Mouse (Mus musculus): Measurements from ENCODE around the gene Lrit3. TPM values are rescaled to one million over a fixed set of nuclear protein-coding genes. Genes with fewer than 3 reads are reported as not detected.

Gene Lrit3
- total RNA-seq (2014; rRNA removed) (not detected in 2 replicates), polyA plus RNA-seq (2012; rRNA removed) (not detected in 2 replicates)

DNA sequence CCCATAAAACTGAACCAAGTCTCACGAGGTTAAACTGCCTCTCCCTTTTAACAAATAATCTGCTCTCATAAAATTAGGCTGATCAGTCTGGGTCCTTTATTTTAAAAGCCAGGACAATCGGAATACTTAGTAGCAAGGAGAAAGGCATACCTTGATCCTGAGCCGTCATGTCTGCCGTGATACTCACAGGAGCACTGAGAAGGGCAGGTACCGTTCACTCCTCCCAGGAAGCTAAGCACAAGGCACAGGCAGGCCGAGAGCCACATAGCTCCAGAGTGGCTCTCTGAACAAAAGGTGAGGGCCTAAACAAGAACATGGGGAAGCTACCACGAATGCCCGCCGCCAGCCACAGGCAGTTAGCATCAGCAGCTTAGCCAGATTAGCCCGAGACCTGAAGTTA, at the start of gene Lrit3:
Gene Lrit3, minus strand, starts transcription at position 266 of the 400 bp plus-strand sequence.
- H3K36me3 ChIP-seq (ENCODE audit: control insufficient read depth, insufficient read depth, low read length), result no peaks in the 10 kb centered on the region
- TF ChIP-seq POLR2A (IDR thresholded peaks at IDR 0.05; ENCODE audit: extremely low read depth, insufficient read depth, low read length) (no peak), CTCF (IDR thresholded peaks at IDR 0.05; ENCODE audit: low read depth, low read length) (no peak)
- no peaks in the 10 kb centered on the region for H3K4me1 ChIP-seq (ENCODE audit: control insufficient read depth, insufficient read depth, low read length)
- 80% methylated on average over 10 of the region's 10 CpGs for WGBS
- DNase-seq (ENCODE audit: extremely low read depth, low read depth, low spot score), result no peak
- no peaks in the 10 kb centered on the region for H3K79me2 ChIP-seq (ENCODE audit: control insufficient read depth, insufficient read depth, low read length)
- H3K27me3 ChIP-seq (ENCODE audit: control insufficient read depth, insufficient read depth, low read length), result no peaks in the 10 kb centered on the region
- no peak within 1 kb of the TSS for H3K9ac ChIP-seq (ENCODE audit: low read depth, low read length)
- H3K4me3 ChIP-seq (ENCODE audit: insufficient read depth, low read depth, low read length), result no peak within 1 kb of the TSS
- H3K27ac ChIP-seq (replicated peaks; ENCODE audit: insufficient read depth, low read depth, low read length), result no peak within 1 kb of the TSS

DNA sequence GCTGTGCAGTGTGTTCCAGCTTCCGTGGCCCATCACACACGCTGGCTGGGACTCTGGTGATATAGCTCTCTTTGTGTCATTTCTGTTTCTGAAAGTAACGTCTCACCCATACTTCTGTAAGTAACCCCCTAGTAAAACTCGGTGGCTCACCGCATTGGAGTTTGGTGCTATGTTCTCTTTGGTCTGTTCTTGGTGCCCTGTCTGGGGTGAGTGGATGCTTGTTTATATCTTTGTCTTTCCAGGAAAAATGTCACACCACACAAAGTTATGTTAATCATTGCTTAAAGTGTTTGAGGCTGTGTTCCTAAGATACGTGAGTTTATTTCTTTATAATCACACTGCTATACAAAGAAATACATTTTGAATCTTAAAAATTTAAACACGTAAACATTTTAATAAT, 43.0 kb upstream of the Lrit3 start:
- peaks cover 8% of the 10 kb centered on the region for H3K4me1 ChIP-seq (ENCODE audit: control insufficient read depth, insufficient read depth, low read length)
- TF ChIP-seq POLR2A (IDR thresholded peaks at IDR 0.05; ENCODE audit: extremely low read depth, insufficient read depth, low read length) (no peak), CTCF (IDR thresholded peaks at IDR 0.05; ENCODE audit: low read depth, low read length) (no peak)
- peak overlapping the region; percentile 53 for H3K27ac ChIP-seq (replicated peaks; ENCODE audit: insufficient read depth, low read depth, low read length)
- DNase-seq (ENCODE audit: extremely low read depth, low read depth, low spot score), result peak; percentile 64
- H3K79me2 ChIP-seq (ENCODE audit: control insufficient read depth, insufficient read depth, low read length), result peaks cover 10% of the 10 kb centered on the region
- 30% methylated on average over 7 of the region's 7 CpGs for WGBS
- peak overlapping the region; percentile 12; the same call in 1 of the 2 replicates for H3K9ac ChIP-seq (ENCODE audit: low read depth, low read length)
- no peaks in the 10 kb centered on the region for H3K27me3 ChIP-seq (ENCODE audit: control insufficient read depth, insufficient read depth, low read length)
- peaks cover 15% of the 10 kb centered on the region; the same call in 1 of the 2 replicates for H3K36me3 ChIP-seq (ENCODE audit: control insufficient read depth, insufficient read depth, low read length)
- H3K4me3 ChIP-seq (ENCODE audit: insufficient read depth, low read depth, low read length), result 0 out of 2 replicates have a peak overlapping the region, but pooled peaks have one; percentile 1

DNA sequence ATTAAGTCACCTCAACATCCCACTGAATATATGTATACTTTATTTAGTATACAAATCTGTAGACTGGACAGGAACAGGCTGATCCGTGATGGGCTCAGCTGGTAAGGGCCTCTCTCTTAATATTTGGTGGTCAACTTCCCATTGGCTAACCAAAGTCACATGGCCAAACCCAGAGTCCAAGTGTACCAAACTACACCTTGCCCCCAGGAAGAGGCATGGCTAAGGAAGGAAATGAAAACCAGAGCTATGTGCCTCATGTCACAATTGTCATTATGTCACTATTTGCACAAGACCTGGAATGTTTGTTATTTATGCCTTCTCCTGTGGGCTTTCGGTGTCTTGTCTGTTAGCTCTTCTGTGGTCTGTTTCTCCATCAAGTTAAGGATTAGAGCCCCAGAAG, 42.0 kb upstream of the Lrit3 start:
- peaks cover 8% of the 10 kb centered on the region for H3K4me1 ChIP-seq (ENCODE audit: control insufficient read depth, insufficient read depth, low read length)
- H3K27ac ChIP-seq (replicated peaks; ENCODE audit: insufficient read depth, low read depth, low read length), result peak overlapping the region; percentile 53
- 19% methylated on average over 2 of the region's 2 CpGs for WGBS
- H3K4me3 ChIP-seq (ENCODE audit: insufficient read depth, low read depth, low read length), result no peak overlapping the region; the same call in 1 of the 2 replicates
- H3K27me3 ChIP-seq (ENCODE audit: control insufficient read depth, insufficient read depth, low read length), result no peaks in the 10 kb centered on the region
- TF ChIP-seq POLR2A (IDR thresholded peaks at IDR 0.05; ENCODE audit: extremely low read depth, insufficient read depth, low read length) (no peak), CTCF (IDR thresholded peaks at IDR 0.05; ENCODE audit: low read depth, low read length) (no peak)
- H3K36me3 ChIP-seq (ENCODE audit: control insufficient read depth, insufficient read depth, low read length), result peaks cover 10% of the 10 kb centered on the region; the same call in 1 of the 2 replicates
- H3K9ac ChIP-seq (ENCODE audit: low read depth, low read length), result peak overlapping the region; percentile 36; the same call in 1 of the 2 replicates
- peaks cover 14% of the 10 kb centered on the region for H3K79me2 ChIP-seq (ENCODE audit: control insufficient read depth, insufficient read depth, low read length)
- DNase-seq (ENCODE audit: extremely low read depth, low read depth, low spot score), result peak; percentile 36

DNA sequence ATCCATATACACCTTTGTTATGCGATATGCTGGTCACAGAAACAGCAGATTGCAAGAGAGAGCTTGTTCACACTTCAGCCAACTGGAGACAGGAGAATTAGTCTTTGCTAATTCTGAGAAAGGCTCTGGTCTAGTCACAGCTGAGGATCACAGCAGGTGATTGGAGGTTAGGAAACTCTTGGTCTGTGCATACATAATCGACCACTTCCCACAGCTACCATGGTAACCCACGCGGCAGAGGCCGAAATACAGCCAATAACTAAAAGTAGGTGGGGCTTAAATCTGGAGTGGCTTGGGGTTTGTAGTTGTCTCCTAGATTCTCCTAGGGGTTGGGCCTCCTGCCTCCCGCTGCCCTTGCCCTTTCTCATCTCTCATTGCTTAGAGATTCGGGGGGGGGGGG, 34.2 kb upstream of the Lrit3 start:
- peak overlapping the region; percentile 85 for H3K4me3 ChIP-seq (ENCODE audit: insufficient read depth, low read depth, low read length)

DNA sequence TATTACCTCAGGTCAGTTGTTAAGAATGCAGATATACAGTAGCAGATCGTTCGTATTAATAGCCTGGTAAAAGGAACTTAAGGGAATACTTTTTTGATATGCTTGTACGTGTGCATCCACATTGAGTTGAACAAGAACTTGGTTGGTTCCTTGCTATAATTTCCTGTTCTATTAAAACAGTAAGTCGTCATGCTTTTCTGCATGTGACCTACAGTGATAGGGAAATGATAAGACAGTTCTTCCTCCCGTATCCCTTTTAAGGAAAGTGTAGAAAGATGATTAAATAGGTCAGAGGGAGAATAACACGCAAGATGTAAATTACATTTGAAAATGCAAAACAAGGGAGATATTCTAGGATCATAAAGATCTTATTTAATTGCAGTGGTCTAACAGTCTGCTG, 33.1 kb upstream of the Lrit3 start:
- Histone ChIP-seq H3K36me3 (ENCODE audit: control insufficient read depth, insufficient read depth, low read length) (peaks cover 5% of the 10 kb centered on the region; the same call in 1 of the 2 replicates), H3K4me1 (ENCODE audit: control insufficient read depth, insufficient read depth, low read length) (peaks cover 17% of the 10 kb centered on the region), H3K79me2 (ENCODE audit: control insufficient read depth, insufficient read depth, low read length) (peaks cover 26% of the 10 kb centered on the region), H3K27ac (replicated peaks; ENCODE audit: insufficient read depth, low read depth, low read length) (peak overlapping the region; percentile 66), H3K9ac (ENCODE audit: low read depth, low read length) (no peak overlapping the region), H3K27me3 (ENCODE audit: control insufficient read depth, insufficient read depth, low read length) (no peaks in the 10 kb centered on the region), H3K4me3 (ENCODE audit: insufficient read depth, low read depth, low read length) (peak overlapping the region; percentile 85)
- 13% methylated on average over 6 of the region's 6 CpGs for WGBS
- peak; percentile 71 for DNase-seq (ENCODE audit: extremely low read depth, low read depth, low spot score)
- TF ChIP-seq CTCF (IDR thresholded peaks at IDR 0.05; ENCODE audit: low read depth, low read length) (no peak), POLR2A (IDR thresholded peaks at IDR 0.05; ENCODE audit: extremely low read depth, insufficient read depth, low read length) (no peak)

More for the DNA sequence above, 34.2 kb upstream of the Lrit3 start:
- TF ChIP-seq CTCF (IDR thresholded peaks at IDR 0.05; ENCODE audit: low read depth, low read length), result no peak
- TF ChIP-seq POLR2A (IDR thresholded peaks at IDR 0.05; ENCODE audit: extremely low read depth, insufficient read depth, low read length), result no peak
- Histone ChIP-seq H3K79me2 (ENCODE audit: control insufficient read depth, insufficient read depth, low read length) (peaks cover 30% of the 10 kb centered on the region), H3K27ac (replicated peaks; ENCODE audit: insufficient read depth, low read depth, low read length) (peak overlapping the region; percentile 86), H3K4me1 (ENCODE audit: control insufficient read depth, insufficient read depth, low read length) (peaks cover 17% of the 10 kb centered on the region), H3K9ac (ENCODE audit: low read depth, low read length) (peak overlapping the region; percentile 60), H3K36me3 (ENCODE audit: control insufficient read depth, insufficient read depth, low read length) (peaks cover 5% of the 10 kb centered on the region; the same call in 1 of the 2 replicates), H3K27me3 (ENCODE audit: control insufficient read depth, insufficient read depth, low read length) (no peaks in the 10 kb centered on the region)
- 12% methylated on average over 7 of the region's 7 CpGs for WGBS
- peak; percentile 92 for DNase-seq (ENCODE audit: extremely low read depth, low read depth, low spot score)

DNA sequence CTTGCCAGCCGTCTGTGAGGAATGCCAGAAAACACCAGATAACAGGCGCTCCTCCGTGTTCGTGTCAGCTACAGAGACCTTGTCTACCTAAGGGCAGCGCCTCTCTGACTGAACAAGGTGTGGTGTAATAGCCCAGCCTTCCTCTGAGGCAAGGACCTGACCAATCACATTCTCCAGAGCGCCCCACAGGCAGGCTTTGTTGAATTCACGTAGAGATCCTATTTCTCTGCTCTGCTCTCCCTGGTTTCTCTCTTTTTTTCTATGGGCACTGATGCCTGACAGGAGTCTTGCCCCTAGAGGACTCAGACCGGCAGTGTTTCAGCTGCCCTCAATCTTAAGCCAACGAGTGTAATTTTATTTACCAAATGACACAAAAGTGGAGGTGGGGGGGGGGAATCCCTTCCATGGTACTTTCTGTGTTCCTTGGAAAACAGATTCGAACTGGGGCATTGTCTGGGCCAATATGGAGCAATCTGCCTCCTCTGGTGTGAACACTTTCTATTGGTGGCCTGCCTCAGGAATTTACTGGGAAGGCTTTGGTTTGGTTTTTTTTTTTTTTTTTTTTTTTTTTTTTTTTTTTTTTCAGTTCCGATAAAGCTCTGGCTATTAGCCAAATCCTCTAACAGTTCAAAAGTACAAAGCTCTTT, 32.3 kb upstream of the Lrit3 start:
- Histone ChIP-seq H3K79me2 (ENCODE audit: control insufficient read depth, insufficient read depth, low read length) (peaks cover 21% of the 10 kb centered on the region; the same call in 1 of the 2 replicates), H3K4me1 (ENCODE audit: control insufficient read depth, insufficient read depth, low read length) (peaks cover 17% of the 10 kb centered on the region), H3K9ac (ENCODE audit: low read depth, low read length) (peak overlapping the region; percentile 67), H3K4me3 (ENCODE audit: insufficient read depth, low read depth, low read length) (no peak overlapping the region; the same call in 1 of the 2 replicates), H3K36me3 (ENCODE audit: control insufficient read depth, insufficient read depth, low read length) (peaks cover 5% of the 10 kb centered on the region; the same call in 1 of the 2 replicates), H3K27ac (replicated peaks; ENCODE audit: insufficient read depth, low read depth, low read length) (peak overlapping the region; percentile 89), H3K27me3 (ENCODE audit: control insufficient read depth, insufficient read depth, low read length) (no peaks in the 10 kb centered on the region)
- WGBS, result 3% methylated on average over 11 of the region's 11 CpGs
- 0 out of 2 replicates have a peak, but pooled peaks have one; percentile 45 for TF ChIP-seq POLR2A (IDR thresholded peaks at IDR 0.05; ENCODE audit: extremely low read depth, insufficient read depth, low read length)
- no peak for TF ChIP-seq CTCF (IDR thresholded peaks at IDR 0.05; ENCODE audit: low read depth, low read length)
- DNase-seq (ENCODE audit: extremely low read depth, low read depth, low spot score), result peak; percentile 91

Data from liver, adult 2 months (tissue).